Mouse (Mus musculus): ENCODE measurements around the gene Wee2.

Gene Wee2

DNA sequence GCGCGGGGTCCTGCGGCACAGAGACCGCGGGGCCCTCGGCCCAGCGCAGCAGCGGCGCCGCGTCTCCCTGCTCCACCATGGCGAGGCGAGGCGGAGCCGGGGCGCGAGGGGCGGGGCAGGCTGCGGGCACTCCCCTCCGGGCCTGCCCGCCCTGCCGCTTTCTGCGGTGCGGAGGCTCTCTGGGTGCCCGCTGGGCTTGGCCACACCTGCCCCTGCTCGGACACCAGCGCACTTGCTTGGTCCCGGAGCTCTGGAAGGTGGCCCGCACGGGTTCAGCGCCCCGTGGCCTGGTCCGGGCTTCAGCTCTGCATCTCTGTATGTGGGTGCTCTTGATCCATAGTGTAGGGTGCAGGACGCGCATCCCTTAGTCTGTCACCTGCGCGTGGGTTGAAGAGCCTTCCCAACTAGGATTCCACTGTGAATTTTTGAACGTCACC is 2.8 kb upstream of the Wee2 start, which contains the start of gene E330009J07Rik:
E330009J07Rik (minus strand) TSS at position 89 of the 437 bp plus-strand sequence.
- DNase-seq: peak; percentile 87 to 90

DNA sequence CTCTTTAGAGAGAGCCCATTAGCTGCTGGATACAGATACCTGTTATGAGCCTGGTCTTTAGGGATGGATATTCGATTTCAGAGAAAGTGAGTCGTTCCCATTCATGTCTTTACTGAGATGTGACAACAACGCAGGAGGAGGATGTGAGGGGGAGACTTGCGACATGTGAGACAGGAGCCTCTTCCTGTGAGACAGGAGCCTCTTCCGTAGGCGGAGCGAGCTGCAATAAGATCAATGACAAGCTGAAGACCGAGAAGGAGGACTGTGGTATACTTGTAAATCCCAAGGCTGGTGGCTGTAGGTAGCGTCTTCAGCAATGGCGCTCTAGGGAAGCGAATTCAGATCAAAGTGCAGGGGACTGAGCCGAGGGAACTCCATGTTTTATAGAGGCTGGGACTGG is 843 bp downstream of the Wee2 start:
- DNase-seq: no peak

- no peak for DNase-seq
These were observed 2.4 kb downstream of the Wee2 start for GRCm38 (mm10) chr6:40441276-40441675.

- DNase-seq: no peak
These were observed 2.9 kb downstream of the Wee2 start for GRCm38 (mm10) chr6:40441755-40442154.

GRCm38 (mm10) chr6:40443281-40443928 is 4.5 kb downstream of the Wee2 start:
- DNase-seq: no peak

DNA sequence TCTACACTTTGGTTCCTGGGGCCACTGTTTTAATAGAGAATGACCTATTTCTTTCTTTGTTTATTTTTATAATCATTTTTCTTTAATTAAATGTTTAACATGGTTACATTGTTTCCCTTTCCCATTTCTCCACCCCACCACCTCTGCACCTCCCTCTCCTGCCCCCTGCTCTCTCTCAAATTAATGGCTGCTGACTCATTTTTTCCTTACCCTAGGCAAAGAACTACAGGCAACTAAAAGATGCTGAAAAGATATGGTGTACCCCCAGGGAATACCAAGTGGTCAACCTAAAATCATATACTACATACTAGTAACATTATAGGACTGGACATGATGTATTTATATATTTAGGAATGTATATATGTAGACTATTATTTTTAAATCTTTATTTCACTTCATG is 9.7 kb downstream of the Wee2 start:
- DNase-seq: no peak

DNA sequence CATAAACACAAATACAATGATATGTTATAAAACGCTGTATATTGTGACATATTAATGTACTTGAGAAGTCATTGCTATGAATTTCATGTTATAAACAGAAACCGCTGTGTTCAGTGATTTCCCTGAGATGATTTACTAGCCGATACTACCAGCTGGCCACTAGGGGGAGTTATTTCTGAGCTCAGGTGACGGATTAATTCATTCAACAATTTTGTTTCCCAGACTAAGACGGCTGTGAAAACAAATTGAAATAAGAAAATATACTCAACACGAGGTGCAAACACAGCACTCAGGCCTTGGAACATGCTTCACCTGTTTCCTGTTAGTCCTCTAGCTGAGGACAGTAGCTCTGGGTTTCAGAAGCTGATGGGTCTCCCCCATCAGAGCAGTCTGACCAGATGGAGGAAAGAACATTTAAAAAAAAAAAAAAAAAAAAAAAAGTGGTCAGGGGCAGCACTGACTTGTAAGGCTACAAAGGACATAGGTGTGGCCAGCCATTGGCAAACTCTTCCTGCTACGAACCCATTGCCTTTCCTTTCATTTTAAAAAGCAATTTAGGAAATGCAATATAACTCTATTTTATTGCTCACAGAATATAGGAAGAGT is 15.7 kb downstream of the Wee2 start:
- no peak for DNase-seq

DNA sequence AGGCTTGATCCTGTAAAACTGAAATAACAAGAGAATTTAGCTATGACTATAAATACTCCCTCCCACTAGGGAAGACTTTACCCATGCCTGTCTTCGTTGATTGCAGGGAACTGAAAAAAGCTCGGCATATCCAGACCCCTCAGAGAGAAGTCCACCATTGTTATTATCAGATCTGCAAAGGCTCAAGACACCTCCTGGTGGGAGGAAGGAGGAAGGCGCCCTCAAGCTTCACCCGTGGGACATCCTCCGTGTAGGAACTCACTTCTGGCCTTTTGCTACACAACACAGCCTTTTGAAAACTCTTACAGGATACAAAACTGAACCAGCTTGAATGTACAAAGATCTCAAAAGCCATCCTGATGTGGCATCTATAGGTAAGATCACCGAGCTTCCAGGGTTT is 26.8 kb downstream of the Wee2 start:
- DNase-seq: no peak

DNA sequence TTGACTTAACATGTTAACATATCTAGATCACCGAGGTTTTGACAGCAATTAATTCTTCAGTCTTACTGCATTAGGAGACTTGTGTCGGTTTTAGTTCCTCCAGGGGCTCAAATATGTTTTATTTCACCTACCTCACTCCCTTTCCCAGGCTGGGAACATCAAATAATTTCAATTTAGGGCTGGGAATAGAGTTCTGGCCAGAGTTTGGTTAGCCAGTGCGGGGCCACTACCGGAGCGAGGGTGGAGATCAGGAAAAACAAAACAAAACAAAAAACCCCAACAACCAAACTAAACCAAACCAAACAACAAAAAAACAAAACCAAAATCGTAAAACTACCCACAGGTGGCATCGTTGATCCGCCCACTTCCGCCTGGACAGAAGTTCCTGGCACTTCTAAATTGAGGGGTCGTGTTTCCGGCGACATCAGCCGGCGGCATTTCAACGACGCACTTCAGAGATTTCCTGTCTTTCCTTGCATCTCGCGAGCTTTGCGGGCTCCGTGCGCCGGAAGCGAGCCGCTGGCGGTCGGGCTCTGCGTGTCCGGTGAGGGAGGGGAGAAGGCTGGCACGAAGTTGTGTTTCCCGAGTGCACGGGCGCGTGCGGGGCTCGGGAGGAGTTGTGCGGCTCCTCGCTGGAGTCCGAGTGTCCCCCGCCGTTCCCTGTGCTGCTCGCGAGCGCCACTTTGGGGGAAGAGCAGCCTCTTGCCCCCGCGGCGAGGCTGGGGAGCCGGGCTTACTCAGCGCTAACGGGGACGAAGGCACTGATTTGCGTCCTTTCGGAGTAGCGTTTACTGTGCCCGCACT is 32.2 kb downstream of the Wee2 start, which contains the start of gene Ssbp1:
Ssbp1 (plus strand) TSS at position 437 of the 804 bp plus-strand sequence.
- DNase-seq: peak; percentile 94 to 96

DNA sequence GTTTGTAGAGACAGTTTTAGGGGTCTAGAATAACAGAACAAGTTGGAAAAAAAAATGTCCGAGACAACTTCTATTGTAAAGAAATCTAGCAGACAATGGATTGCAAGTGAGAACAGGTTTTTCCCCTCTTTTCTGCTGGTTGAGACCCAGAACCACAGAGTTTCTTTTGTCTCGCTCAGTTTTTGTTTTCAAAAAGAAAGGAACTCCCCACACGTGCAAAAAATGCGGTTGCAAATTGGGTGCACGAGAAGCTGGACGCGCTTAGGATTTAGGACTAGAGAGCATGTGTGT is 32.8 kb downstream of the Wee2 start:
- no peak for DNase-seq

- DNase-seq: no peak
These were observed 37.2 kb downstream of the Wee2 start for GRCm38 (mm10) chr6:40476132-40476531.

DNA sequence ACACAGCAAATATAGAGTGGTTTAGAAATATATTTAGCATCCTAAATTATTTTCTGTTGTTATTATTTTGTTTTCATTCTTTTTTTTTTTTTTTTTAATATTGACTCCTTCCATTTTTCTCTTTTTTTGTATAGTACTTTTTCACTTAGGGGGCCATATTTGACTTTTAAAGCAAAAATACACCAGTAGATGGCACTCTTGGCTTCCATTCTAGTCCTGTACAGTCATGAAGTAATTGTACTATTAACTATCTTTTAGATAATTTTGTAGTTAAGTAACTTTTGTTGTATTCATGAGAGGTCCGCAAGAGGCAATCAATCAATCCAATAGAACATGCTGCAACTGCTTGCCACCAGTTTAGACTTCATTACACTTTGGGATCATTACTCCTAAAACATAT is 40.8 kb downstream of the Wee2 start:
- no peak for DNase-seq

DNA sequence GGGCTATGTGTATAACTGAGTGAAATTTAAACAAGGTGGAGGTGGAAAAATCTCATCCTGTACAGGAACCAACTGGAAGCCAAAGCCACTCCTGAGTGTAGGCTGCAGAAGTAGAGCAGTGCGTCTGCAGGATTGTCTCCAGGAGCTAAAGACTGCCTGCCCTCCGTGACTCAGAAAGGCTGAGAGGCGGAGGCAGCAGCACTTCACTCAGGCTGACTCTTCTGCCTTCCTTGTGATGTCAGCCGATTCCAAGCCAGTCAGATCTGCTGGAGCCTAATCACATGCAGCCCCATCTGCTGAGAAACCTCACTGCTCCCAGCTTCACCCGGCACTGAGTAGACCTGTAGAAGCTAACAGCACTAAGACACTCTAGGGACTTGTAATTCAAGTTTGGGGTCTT is 43.4 kb downstream of the Wee2 start:
- DNase-seq: no peak

DNA sequence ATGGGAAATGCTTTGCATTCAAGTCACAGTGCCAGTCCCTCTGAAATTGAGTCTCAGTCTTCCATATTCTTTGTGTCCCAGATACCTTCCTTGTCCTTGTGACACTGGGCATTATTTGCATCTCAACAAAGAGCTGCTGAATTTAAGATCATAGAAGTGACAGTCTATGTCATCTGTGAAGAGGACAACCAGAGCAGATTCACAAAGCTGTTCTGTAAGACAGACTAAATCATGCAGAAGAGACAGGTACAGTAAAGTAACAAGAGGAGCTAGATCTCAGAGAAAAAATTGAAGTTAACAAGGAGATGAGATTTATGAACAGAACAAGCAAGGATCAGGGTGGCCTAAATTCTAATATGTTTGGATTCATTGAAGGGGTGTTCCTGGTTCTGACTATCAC is 52.0 kb downstream of the Wee2 start, which contains the start of gene Tas2r137:
Tas2r137 (plus strand) TSS at position 301 of the 400 bp plus-strand sequence.
- no peak for DNase-seq

- DNase-seq: no peak
These were observed 54.3 kb downstream of the Wee2 start, which contains the start of gene Tas2r108 for GRCm38 (mm10) chr6:40493229-40493628. Gene Tas2r108, plus strand, starts transcription at chr6:40493529.

Data from kidney, postnatal 25 days (tissue).